Mouse (Mus musculus): ENCODE measurements around the gene Plekhh2. TPM values are rescaled to one million over a fixed set of nuclear protein-coding genes. Genes with fewer than 3 reads are reported as not detected.

Plekhh2 gene
- polyA plus RNA-seq, 1 experiment from 2014 or later = 2.1 TPM

- H3K27me3 ChIP-seq = no peaks in the 10 kb centered on the region
Measured at GRCm38 (mm10) chr17:84497559-84497958, 14.1 kb upstream of the Plekhh2 start.

GRCm38 (mm10) chr17:84497972-84498604 is 13.6 kb upstream of the Plekhh2 start:
- no peak for ATAC-seq (ENCODE audit: low FRiP score)
- Histone ChIP-seq H3K36me3 (no peaks in the 10 kb centered on the region), H3K4me3 (no peak overlapping the region), H3K9ac (no peak overlapping the region), H3K27me3 (no peaks in the 10 kb centered on the region), H3K4me1 (replicated peaks) (no peaks in the 10 kb centered on the region; the same call in 1 of the 2 replicates), H3K9me3 (no peaks in the 10 kb centered on the region), H3K4me2 (no peak overlapping the region), H3K27ac (no peak overlapping the region)
- WGBS = 73% methylated on average over 3 of the region's 3 CpGs

More at GRCm38 (mm10) chr17:84497559-84497958, 14.1 kb upstream of the Plekhh2 start:
- 47% methylated on average over 2 of the region's 2 CpGs for WGBS
- H3K9me3 ChIP-seq = no peaks in the 10 kb centered on the region
- no peak overlapping the region for H3K9ac ChIP-seq
- H3K4me3 ChIP-seq = no peak overlapping the region
- ATAC-seq (ENCODE audit: low FRiP score) = no peak
- H3K27ac ChIP-seq = no peak overlapping the region
- H3K36me3 ChIP-seq = no peaks in the 10 kb centered on the region
- no peaks in the 10 kb centered on the region; the same call in 1 of the 2 replicates for H3K4me1 ChIP-seq (replicated peaks)
- H3K4me2 ChIP-seq = no peak overlapping the region

DNA sequence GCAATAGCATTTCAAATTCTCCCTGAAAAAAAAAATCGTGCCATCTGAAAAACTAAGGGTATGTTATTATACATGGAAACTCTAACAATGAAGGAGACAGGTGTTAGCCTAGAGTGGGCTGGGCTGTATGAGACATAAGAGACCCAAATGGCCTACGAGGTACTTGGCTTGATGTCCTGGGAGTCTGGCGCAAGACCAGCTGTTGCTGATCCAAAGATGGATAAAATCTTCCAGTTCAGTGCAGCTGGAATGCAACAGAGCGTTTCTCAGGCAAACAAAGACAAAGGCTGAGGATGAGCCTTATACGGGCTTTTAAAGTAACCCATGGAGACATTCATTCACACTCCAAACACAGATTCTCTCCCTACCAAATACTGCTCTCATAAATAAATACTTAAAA is 13.1 kb upstream of the Plekhh2 start:
- Histone ChIP-seq H3K27me3 (no peaks in the 10 kb centered on the region), H3K27ac (no peak overlapping the region), H3K9me3 (no peaks in the 10 kb centered on the region), H3K4me1 (replicated peaks) (no peaks in the 10 kb centered on the region; the same call in 1 of the 2 replicates), H3K9ac (no peak overlapping the region), H3K4me3 (no peak overlapping the region), H3K4me2 (no peak overlapping the region), H3K36me3 (no peaks in the 10 kb centered on the region)
- ATAC-seq (ENCODE audit: low FRiP score) = no peak
- 36% methylated on average over 5 of the region's 5 CpGs for WGBS

- Histone ChIP-seq H3K4me1 (replicated peaks) (no peaks in the 10 kb centered on the region; the same call in 1 of the 2 replicates), H3K27me3 (no peaks in the 10 kb centered on the region), H3K4me2 (no peak overlapping the region), H3K9me3 (no peaks in the 10 kb centered on the region), H3K4me3 (no peak overlapping the region), H3K9ac (no peak overlapping the region), H3K36me3 (no peaks in the 10 kb centered on the region), H3K27ac (no peak overlapping the region)
- ATAC-seq (ENCODE audit: low FRiP score) = no peak
- WGBS = 83% methylated on average over 3 of the region's 3 CpGs
Measured at GRCm38 (mm10) chr17:84502341-84502740, 9.4 kb upstream of the Plekhh2 start.

GRCm38 (mm10) chr17:84505922-84506321 is 5.8 kb upstream of the Plekhh2 start:
- Histone ChIP-seq H3K36me3 (no peaks in the 10 kb centered on the region), H3K27me3 (no peaks in the 10 kb centered on the region), H3K4me3 (no peak overlapping the region), H3K9ac (no peak overlapping the region), H3K27ac (no peak overlapping the region), H3K4me2 (no peak overlapping the region), H3K4me1 (replicated peaks) (peaks cover 14% of the 10 kb centered on the region), H3K9me3 (no peaks in the 10 kb centered on the region)
- WGBS = 76% methylated on average over 2 of the region's 2 CpGs
- no peak for ATAC-seq (ENCODE audit: low FRiP score)

GRCm38 (mm10) chr17:84508736-84509135 is 3.0 kb upstream of the Plekhh2 start:
- Histone ChIP-seq H3K4me2 (no peak overlapping the region), H3K4me3 (no peak overlapping the region), H3K9me3 (no peaks in the 10 kb centered on the region), H3K36me3 (no peaks in the 10 kb centered on the region), H3K27ac (no peak overlapping the region), H3K27me3 (peaks cover 9% of the 10 kb centered on the region), H3K9ac (no peak overlapping the region), H3K4me1 (replicated peaks) (peaks cover 29% of the 10 kb centered on the region)
- peak; percentile 25; the same call in 1 of the 2 replicates for ATAC-seq (ENCODE audit: low FRiP score)
- 13% methylated on average over 3 of the region's 3 CpGs for WGBS

DNA sequence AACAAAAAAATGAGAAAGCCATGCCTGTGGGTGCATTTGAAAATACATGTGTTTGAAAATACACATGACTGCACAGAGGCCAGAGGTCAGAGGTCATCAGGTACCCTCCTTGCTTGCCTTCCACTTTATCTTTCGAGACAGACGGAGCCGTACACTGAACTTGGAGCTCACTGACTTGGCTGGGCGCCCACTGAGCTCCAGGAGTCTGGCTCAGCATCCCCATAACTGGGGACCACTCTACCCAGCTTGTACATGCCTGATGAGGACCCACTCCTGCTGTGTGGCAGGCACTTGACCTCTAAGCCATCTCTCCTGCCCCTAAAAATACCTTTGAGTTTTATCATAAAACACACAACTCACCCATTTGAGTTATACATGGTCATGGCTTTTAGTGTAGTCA is 2.5 kb upstream of the Plekhh2 start:
- Histone ChIP-seq H3K27me3 (peaks cover 9% of the 10 kb centered on the region), H3K9me3 (no peaks in the 10 kb centered on the region), H3K4me2 (no peak overlapping the region), H3K27ac (no peak overlapping the region), H3K4me1 (replicated peaks) (peaks cover 29% of the 10 kb centered on the region), H3K4me3 (no peak overlapping the region), H3K9ac (no peak overlapping the region), H3K36me3 (no peaks in the 10 kb centered on the region)
- ATAC-seq (ENCODE audit: low FRiP score) = no peak
- 41% methylated on average over 4 of the region's 4 CpGs for WGBS

GRCm38 (mm10) chr17:84510355-84510754 is 1.3 kb upstream of the Plekhh2 start:
- peaks cover 9% of the 10 kb centered on the region for H3K27me3 ChIP-seq
- no peak overlapping the region for H3K4me3 ChIP-seq
- peaks cover 29% of the 10 kb centered on the region for H3K4me1 ChIP-seq (replicated peaks)
- 46% methylated on average over 5 of the region's 5 CpGs for WGBS
- ATAC-seq (ENCODE audit: low FRiP score) = no peak
- H3K9me3 ChIP-seq = no peaks in the 10 kb centered on the region
- no peak overlapping the region for H3K4me2 ChIP-seq
- no peak overlapping the region for H3K9ac ChIP-seq
- no peaks in the 10 kb centered on the region for H3K36me3 ChIP-seq
- H3K27ac ChIP-seq = no peak overlapping the region

DNA sequence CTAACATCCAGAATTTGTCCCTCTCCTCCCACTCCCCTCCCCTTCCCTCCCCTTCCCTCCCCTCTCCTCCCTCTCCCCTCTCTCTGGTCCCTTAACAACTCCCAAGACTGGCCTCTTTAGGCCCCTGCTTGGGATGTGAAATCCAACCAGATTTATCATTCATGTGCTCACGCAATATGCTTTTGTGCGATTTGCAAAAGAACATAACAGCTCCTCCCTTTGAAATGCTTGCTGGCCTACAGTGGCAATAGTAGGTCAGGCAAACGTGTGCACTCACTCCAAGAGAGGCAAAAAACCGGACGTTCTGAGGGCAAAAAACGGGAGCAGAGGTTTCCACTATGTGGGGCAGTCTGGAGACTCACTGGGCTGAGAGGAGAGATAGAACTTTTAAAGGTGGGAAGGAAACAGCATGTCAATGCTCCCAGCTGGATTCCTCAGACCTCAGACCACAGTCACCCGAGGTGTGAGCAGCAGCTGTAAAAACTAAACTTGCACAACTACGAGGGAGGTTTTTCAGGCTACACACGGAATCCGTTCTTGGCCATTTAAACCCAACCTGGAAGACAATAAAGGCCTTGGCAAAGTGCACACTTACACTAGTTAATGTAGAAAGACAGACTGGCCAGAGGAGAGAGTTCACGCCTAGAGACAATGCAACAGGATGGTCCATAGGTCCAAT is 595 bp upstream of the Plekhh2 start:
- peak overlapping the region; percentile 85 for H3K9ac ChIP-seq
- no peak overlapping the region for H3K27ac ChIP-seq
- ATAC-seq (ENCODE audit: low FRiP score) = no peak
- H3K4me2 ChIP-seq = peak overlapping the region; percentile 93
- H3K27me3 ChIP-seq = peaks cover 9% of the 10 kb centered on the region
- 32% methylated on average over 11 of the region's 11 CpGs for WGBS
- peak overlapping the region; percentile 72 for H3K4me3 ChIP-seq
- no peaks in the 10 kb centered on the region for H3K9me3 ChIP-seq
- no peaks in the 10 kb centered on the region for H3K36me3 ChIP-seq
- peaks cover 29% of the 10 kb centered on the region for H3K4me1 ChIP-seq (replicated peaks)

GRCm38 (mm10) chr17:84512516-84513085 is 906 bp downstream of the Plekhh2 start:
- H3K4me1 ChIP-seq (replicated peaks) = peaks cover 29% of the 10 kb centered on the region
- peak overlapping the region; percentile 85 for H3K9ac ChIP-seq
- peak overlapping the region; percentile 93 for H3K4me2 ChIP-seq
- no peaks in the 10 kb centered on the region for H3K9me3 ChIP-seq
- H3K4me3 ChIP-seq = peak overlapping the region; percentile 72
- peak; percentile 38; the same call in 1 of the 2 replicates for ATAC-seq (ENCODE audit: low FRiP score)
- no peak overlapping the region for H3K27ac ChIP-seq
- H3K36me3 ChIP-seq = no peaks in the 10 kb centered on the region
- peaks cover 9% of the 10 kb centered on the region for H3K27me3 ChIP-seq
- WGBS = 40% methylated on average over 4 of the region's 4 CpGs

- H3K9me3 ChIP-seq = no peaks in the 10 kb centered on the region
- H3K27ac ChIP-seq = no peak overlapping the region
- H3K9ac ChIP-seq = no peak overlapping the region
- peaks cover 16% of the 10 kb centered on the region for H3K4me1 ChIP-seq (replicated peaks)
- peaks cover 9% of the 10 kb centered on the region for H3K27me3 ChIP-seq
- H3K36me3 ChIP-seq = no peaks in the 10 kb centered on the region
- 74% methylated on average over 5 of the region's 5 CpGs for WGBS
- H3K4me3 ChIP-seq = no peak overlapping the region
- H3K4me2 ChIP-seq = no peak overlapping the region
- ATAC-seq (ENCODE audit: low FRiP score) = no peak
Measured at GRCm38 (mm10) chr17:84515901-84516300, 4.2 kb downstream of the Plekhh2 start.

- H3K4me1 ChIP-seq (replicated peaks) = no peaks in the 10 kb centered on the region
- no peak overlapping the region for H3K9ac ChIP-seq
- no peak overlapping the region for H3K4me3 ChIP-seq
- ATAC-seq (ENCODE audit: low FRiP score) = no peak
- H3K27ac ChIP-seq = no peak overlapping the region
- H3K27me3 ChIP-seq = no peaks in the 10 kb centered on the region
- H3K36me3 ChIP-seq = 0 out of 2 replicates have a peak, but pooled peaks cover 3% of the 10 kb centered on the region
- 86% methylated on average over 3 of the region's 3 CpGs for WGBS
- H3K9me3 ChIP-seq = no peaks in the 10 kb centered on the region
- H3K4me2 ChIP-seq = no peak overlapping the region
Measured at GRCm38 (mm10) chr17:84519346-84519745, 7.7 kb downstream of the Plekhh2 start.

All from hindbrain, embryonic 13.5 days (tissue).